Mouse (Mus musculus) right cerebral cortex, adult 2 months (tissue): ENCODE results near the gene Hist1h3e.
A peak's percentile ranks its signal among the peaks of the same experiment; 100 is the strongest.
"Not testable (repeated sequence)": the region's sequence is repeated elsewhere in the genome, so short reads cannot be mapped to it uniquely, and the experiment has no call there.

Experiments used
- DNase-seq, 2 experiments: peaks; one replicate each; pipeline ENCODE4 v3.0.0; 2021 to 2022; ENCODE audit warnings: low spot score in 2 of 2

Gene Hist1h3e

DNA sequence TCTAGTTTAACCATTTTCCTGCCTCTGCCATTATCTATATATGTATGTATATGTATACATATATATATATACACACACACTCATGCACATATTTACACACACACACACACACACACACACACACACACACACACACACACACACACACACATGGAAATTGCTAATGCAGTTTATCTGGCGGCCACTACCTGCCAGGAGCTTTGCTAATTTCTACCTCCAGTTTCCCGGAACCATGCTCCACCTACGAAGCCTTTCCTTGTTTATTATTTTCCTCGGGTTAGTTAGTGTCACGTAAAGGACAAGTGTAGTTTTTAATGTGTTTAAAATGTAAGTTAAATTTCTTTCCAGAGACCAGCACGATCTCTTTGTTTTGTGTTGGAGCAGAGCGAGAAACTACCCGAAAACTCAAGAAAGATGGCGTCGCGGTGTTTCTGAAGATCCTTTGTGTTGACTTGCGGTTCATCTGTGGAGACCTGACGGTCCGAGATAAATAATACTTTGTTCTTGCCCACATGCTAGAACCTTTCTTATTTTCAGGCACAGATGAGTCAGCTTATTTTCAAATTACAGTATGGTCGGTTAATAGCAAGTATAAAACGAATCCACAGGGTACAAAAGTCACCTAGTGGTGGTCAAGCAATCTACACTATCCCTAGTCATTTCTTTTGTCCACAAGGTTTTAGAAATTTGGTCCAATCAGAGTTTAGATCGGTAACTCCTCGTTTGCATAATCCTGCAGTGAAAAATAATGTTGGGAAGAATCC, 712 bp upstream of the Hist1h3e start:
- peak in 1 of 2 experiments; percentile 52 for DNase-seq

DNA sequence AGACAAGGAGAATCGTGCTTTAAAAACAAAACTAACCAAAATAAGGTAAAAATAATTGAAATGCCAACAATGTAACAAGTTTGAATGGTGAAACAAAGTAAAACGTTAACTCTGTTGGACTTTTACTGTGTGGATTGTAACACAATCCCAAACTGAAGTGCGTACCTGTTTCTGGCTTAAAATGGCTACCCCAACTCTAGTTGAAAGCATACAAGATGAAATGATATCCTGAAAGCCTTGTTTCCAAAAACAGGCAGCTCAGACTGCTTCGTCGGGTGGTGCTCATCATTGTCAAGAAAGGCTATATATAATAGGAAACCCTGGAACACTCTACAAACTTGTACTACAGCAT, 662 bp downstream of the Hist1h3e start:
- not testable (repeated sequence) for DNase-seq

DNA sequence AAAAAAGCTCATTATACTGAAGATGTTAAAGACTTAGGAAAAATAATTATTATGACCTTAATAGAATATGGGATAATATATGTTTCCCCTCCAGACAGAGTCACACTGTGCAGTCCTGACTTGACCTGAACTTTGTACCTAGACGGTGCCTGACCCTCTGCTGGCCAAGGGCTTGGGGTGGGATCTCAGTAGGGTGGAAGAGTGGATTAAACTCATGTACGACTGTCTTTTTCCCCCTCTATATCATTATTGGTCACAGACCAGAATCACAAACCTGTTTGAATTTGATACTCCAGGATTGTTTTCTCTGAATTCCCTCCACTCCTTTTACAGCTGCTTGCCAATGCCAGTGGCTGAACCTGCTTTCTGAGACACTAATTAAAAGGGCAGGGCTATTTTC, 1.5 kb downstream of the Hist1h3e start:
- not testable (repeated sequence) for DNase-seq

GRCm38 (mm10) chr13:23556906-23557305, 5.3 kb downstream of the Hist1h3e start:
- no peak for DNase-seq

- DNase-seq = peak; percentile 72 to 74
Measured at GRCm38 (mm10) chr13:23555839-23556416, 6.2 kb downstream of the Hist1h3e start.

GRCm38 (mm10) chr13:23554925-23555838, 7.0 kb downstream of the Hist1h3e start:
- peak; percentile 80 to 86 for DNase-seq

- DNase-seq = no peak
Measured at GRCm38 (mm10) chr13:23554393-23554792, 7.8 kb downstream of the Hist1h3e start.

DNA sequence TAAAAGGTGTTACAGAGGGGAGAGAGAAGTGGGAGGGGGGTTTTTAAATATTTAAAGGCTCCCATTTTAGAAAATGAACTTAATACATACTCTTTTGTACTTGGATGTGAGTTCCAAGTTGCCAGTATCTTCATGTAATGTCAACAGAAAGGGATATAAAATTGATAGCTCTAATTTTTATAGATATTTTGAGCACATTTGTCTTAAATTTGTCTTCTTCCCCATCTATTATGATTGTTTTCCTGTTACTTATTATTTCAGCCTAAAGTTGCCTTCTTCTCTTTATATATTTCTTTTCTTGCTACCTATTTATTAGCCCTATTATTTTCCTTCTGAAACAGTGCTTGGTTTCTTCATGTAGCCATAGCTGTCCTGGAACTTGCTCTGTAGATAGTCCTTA, 9.2 kb downstream of the Hist1h3e start, which contains the start of gene Hist1h1d:
TSS of gene Hist1h1d (plus strand) at position 301 of the 400 bp plus-strand sequence.
- DNase-seq = no peak

DNA sequence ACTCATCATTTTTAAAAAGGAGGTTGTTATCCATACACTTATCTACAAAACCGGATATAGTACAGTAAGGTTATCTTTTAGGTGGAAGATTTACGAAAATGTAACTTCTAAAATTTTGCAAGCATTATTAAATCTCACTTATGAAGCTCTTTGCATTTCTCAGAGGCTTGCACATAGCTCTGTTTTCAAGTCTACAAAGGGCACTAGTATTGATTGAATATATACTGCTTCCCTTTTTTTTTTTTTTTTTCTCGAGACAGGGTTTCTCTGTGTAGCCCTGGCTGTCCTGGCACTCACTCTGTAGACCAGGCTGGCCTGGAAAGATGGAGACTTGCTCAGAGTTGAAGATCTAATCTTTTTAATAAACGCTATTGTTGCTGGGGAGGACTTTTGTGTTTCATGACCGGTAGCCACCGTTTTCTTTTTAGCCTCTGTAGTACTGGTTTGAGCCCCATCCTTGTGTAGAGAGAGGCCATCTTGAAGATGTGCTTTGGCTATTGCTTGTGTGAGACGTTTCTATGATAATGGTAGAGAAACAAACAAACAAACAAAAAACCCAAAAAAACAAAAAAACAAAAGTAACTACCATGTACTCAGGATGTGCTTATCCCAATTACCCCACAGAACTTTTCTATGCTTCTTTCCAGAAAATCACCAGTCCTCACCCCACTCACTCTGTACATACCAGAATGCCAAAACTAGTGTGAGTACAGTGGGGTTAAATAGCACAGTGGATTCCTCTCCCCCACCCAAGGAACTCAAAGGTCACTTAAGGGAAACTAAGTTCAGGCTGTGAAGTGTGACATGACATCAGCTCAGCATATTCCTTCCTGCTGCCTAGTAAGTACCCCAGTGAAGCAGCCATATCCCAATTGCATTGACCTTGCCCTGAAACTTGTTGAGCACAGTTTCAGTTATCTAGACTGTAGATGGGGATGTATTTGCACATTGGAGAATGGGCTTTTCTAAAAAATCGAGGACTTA, 9.9 kb downstream of the Hist1h3e start:
- DNase-seq = no peak

DNA sequence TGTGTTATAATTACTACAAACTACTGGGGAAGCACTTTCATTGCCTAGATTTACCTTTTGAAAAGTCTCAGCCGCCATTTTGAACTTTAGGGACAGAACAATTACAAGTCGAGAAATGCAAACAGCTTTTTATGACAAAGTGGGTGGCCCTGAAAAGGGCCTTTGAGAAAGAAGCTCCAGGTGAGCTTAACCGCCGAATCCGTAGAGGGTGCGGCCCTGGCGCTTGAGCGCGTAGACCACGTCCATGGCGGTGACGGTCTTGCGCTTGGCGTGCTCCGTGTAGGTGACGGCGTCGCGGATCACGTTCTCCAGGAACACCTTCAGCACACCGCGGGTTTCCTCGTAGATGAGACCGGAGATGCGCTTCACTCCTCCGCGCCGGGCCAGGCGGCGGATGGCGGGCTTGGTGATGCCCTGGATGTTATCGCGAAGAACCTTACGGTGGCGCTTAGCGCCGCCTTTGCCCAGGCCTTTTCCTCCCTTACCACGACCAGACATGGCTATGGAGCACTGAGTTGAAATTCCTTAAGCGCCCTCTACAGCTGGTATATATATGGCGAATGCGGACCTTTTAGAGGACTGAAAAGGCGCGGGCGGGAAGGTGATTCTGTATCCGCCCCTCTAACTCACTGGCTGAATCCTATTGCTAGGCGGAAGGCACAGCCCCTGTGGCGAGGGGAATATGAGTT, 10.9 kb downstream of the Hist1h3e start, which contains the start of gene Hist1h4f:
TSS of gene Hist1h4f (minus strand) at position 503 of the 689 bp plus-strand sequence.
- peak; percentile 93 to 94 for DNase-seq

DNA sequence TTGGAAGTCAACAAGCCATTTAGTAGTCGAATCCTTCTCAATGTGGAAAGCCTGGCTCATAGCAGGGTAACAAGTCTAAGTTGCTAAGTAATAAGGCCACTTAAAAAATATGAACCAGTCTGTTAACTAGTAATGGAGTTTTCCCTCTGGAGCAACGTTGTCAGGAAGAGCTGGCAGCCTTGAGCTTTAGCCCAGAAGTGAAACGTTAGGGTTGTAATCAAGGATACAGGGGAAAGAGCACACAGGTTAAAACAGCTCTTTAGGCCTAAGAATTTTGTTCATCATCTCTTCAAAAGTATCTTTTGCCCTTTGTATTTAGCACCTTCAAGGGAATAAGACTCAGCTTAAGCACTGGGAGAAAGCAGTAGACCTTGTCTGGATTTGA, 11.4 kb downstream of the Hist1h3e start:
- DNase-seq = no peak

DNA sequence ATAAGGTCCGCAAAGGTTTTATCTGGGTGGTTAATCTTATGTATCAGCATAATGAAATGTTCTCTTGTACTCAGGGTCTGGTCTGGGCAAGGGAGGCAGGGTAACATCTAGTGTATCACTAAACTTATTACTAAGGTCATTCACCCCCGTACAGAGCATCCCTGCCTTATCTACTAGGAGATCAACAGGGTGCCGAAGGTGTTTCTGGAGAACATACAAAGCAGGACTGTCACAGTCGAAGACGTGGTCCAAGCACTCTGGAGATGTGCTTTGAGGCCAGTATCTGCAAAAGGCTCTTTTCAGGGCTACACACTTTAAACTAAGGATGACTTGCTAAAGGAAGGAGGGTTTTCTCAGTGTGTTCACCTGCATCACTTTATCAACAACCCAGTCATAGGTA, 15.5 kb downstream of the Hist1h3e start:
- DNase-seq = no peak

- peak in 1 of 2 experiments; percentile 42 for DNase-seq
Measured at GRCm38 (mm10) chr13:23544787-23545120, 17.4 kb downstream of the Hist1h3e start.

- peak; percentile 75 to 80 for DNase-seq
Measured at GRCm38 (mm10) chr13:23543965-23544786, 18.0 kb downstream of the Hist1h3e start, which contains the start of gene Hist1h3f. Gene Hist1h3f, plus strand, starts transcription at chr13:23544052.

DNA sequence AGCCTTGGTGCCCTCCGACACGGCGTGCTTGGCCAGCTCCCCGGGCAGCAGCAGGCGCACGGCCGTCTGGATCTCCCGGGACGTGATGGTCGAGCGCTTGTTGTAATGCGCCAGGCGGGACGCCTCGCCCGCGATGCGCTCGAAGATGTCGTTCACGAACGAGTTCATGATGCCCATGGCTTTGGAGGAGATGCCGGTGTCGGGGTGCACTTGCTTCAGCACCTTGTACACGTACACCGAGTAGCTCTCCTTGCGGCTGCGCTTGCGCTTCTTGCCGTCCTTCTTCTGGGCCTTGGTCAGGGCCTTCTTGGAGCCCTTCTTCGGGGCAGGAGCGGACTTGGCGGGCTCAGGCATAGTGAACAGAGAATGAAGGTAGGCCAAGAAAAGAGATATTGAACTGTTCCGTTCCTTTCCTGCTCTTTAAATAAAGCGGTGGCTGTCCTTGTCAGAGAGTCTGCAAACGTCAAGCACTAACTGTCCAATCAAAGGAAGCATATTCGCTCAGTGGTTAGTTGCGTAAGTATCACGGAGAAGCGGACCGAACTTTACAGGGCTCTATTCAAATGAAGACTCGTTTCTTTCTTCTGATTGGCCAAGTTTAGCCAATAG, 19.1 kb downstream of the Hist1h3e start, which contains the start of gene Hist1h2bh:
TSS of gene Hist1h2bh (minus strand) at position 394 of the 609 bp plus-strand sequence.
- DNase-seq = peak; percentile 72 to 79

GRCm38 (mm10) chr13:23542225-23542980, 19.8 kb downstream of the Hist1h3e start:
- DNase-seq = not testable (repeated sequence)

- DNase-seq = no peak
Measured at GRCm38 (mm10) chr13:23541497-23541896, 20.7 kb downstream of the Hist1h3e start.

GRCm38 (mm10) chr13:23539821-23540220, 22.3 kb downstream of the Hist1h3e start:
- not testable (repeated sequence) for DNase-seq
